Mouse (Mus musculus) cerebellum, adult 2 months (tissue): ENCODE measurements at regions not wholly inside any gene's neighbourhood (a gene's known extent, or its start where the extent isn't known, plus 50 kb on each side); places are given as distances from the start of the nearest gene placed in this dataset.

Experiments used
- CTCF ChIP-seq: fragments of 200-500 bp; IDR thresholded peaks from 2 replicates; pipeline ENCODE4 v1.5.1; 2011; ENCODE audit warnings: low read depth, mild to moderate bottlenecking, control low read depth, low read length, moderate library complexity, borderline replicate concordance; ENCODE audit not compliant: insufficient read depth
- POLR2A ChIP-seq: fragments of 200-500 bp; IDR thresholded peaks from 2 replicates; pipeline ENCODE4 v1.6.1; 2011; ENCODE audit warnings: low read length, control low read depth, borderline replicate concordance; ENCODE audit not compliant: insufficient read depth

- TF ChIP-seq POLR2A (no peak), CTCF (no peak)
Observed at GRCm38 (mm10) chr8:8147527-8147926, 513.5 kb downstream of the Efnb2 start.
